Mouse (Mus musculus) induced T-regulatory cell, adult 2 months (primary cell): ENCODE data around the gene Nucb1.
A peak's percentile ranks its signal among the peaks of the same experiment; 100 is the strongest.
"Not testable (repeated sequence)": the region's sequence is repeated elsewhere in the genome, so short reads cannot be mapped to it uniquely, and the experiment has no call there.

ENCODE experiments used
- DNase-seq: peaks from one replicate; pipeline ENCODE4 v3.0.0-alpha.2; 2012; ENCODE audit warnings: low read depth

The Nucb1 gene

DNA sequence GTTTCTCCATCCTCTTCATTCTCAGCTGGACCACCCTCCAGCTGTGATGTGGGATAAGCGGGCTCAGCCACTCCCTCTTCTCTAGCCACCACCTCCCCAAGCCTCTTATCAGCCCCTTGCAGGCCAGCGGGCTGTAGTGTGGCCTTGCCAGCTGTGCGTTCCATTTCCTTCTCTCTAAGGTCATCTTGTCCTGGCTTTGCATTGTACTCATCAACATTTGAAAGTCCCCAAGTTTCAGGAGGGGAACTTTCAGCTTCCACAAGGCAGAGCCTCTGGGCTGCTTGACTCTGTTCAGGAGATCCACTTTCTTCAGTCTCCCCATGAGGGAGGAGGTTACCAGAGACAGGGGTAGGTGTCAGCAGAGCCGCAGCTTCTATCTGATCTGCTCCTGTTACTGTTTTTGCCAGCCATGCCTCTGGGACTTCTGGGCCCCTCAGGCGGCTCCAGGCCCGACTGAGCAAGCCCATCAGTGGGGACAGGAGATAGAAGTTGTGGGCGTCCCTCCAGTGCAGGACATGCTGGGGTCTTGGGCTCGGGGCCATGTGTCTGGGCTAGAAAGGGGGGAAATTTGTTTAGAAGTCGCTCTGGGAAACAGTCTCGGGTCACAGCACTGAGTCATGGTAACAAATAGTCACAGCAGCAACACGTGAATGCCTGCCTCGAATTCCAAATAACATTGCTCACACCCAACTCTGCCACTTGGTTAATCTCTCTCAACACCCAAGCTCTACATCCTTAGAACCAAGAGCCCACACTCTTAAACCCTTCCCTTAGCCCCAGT, 14.8 kb upstream of the Nucb1 start:
- DNase-seq = peak; percentile 64

DNA sequence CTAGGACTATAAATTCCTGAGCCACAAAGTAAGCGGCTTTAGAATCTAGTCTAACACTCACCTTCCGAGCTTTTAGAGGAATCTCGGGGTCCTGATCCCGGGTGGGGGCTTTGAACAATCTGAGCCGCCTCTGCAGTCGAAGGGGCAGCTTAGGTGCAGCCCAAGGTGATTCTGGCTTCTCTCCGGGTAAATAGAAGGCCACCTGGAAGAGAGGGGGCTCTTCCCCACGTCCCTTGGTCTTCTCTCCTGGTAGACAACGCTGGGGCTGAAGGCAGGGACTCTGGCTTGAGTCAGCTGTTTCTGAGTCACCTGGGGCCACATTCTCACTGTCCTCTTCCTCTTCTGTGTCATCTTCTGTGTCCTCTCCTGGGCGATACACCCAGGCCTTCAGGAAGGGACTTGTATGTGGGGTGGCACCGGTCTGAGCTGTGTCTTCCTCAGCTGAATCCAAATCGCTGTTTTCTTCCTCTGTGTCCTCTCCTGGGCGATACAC, 13.5 kb upstream of the Nucb1 start:
- peak; percentile 40 for DNase-seq

DNA sequence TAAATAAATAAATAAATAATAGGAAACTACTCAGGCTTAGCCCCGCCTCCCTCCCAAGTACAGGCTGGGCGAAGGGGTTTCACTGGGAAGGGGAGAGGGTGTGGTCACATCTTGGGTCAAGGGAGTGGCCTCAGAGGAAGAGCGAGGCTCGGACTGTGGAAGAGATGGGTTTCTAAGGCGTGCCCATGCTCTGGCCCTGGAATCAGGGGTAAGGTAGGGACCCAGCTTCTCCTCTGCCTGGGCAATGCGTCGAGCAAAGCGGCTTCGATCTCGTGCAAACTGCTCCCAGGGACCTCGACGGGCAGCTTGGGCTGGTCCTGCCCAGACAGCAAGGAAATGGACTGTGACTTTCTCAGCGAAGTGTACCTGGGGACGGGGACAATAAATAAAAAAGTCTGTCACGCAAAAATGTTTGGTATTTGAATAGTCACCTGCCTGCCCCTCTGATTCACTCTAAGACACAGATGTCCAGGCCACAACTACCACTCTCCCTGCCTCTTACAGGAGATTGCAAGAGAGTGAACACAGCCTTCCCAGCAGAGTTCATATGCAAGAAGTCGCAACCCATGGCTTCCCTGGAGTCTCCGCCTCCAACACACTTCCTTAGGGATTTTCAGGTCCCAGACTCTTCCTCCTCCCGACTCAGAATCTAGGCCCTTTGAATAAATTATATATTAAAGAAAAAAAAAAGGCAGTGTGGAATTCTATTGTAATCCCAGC, 12.9 kb upstream of the Nucb1 start:
- DNase-seq = peak; percentile 52

DNA sequence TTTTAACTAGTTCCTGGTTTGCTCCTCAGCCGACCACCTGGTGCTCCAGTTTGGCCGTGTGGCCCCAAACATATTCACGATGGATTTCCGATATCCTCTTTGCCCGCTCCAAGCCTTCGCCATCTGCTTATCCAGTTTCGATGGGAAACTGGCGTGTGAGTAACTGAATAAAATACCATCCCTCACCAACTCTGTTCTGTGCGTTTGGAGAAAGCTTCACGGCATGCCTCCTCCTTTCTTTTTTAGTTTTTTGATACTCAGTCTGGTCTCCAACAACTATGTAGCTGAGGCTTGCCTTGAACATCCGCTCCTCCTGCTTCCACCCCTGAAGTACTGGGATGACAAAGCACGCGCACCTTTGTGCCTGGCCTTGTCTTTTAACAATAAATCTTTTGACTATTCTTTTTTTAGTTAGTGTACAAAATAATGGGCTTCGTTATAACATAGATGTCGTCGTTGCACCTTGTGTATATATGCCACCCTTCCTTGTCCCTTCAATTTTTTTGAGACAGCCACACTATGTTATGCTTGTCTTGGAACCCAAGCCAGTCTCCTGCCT, 12.1 kb upstream of the Nucb1 start:
- no peak for DNase-seq

DNA sequence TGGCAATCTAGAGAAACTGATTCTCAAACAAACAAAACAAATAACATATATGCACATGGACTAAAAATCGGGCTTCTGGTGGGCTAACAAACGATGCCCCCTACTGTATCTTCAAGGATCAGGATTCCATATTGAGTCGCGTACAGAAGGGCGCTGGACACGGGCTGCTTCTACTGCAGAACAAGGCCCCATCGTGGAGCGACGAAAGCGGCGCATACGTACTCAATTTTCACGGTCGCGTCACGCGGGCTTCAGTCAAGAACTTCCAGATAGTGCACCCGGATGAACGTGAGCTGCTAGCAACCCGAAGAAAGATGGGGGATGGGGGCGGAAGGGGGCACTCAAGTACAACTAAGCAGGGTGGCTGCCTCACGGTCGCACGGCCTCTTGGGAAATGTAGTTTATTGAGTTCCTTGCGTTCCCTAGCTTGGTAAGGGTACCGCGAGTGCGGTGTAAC, 11.6 kb upstream of the Nucb1 start:
- DNase-seq = peak; percentile 98

DNA sequence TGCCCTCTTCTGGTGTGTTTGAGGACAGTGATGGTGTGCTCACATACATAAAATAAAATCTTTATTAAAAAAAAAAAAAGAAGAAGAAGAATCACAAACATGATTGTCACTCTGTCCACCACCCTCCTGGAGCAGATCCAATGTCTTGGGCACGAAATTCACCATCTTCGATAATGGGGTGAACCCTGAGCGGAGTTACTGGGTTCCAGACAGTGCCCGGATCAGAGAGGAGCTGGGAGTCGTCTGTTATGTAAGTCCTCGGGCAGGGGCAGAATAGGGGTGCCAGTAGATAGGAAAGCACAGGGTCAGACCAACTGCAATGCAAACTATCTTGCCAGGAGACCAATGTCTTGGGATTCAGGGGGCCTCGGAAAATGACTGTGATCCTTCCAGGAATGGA, 10.4 kb upstream of the Nucb1 start:
- DNase-seq = no peak

DNA sequence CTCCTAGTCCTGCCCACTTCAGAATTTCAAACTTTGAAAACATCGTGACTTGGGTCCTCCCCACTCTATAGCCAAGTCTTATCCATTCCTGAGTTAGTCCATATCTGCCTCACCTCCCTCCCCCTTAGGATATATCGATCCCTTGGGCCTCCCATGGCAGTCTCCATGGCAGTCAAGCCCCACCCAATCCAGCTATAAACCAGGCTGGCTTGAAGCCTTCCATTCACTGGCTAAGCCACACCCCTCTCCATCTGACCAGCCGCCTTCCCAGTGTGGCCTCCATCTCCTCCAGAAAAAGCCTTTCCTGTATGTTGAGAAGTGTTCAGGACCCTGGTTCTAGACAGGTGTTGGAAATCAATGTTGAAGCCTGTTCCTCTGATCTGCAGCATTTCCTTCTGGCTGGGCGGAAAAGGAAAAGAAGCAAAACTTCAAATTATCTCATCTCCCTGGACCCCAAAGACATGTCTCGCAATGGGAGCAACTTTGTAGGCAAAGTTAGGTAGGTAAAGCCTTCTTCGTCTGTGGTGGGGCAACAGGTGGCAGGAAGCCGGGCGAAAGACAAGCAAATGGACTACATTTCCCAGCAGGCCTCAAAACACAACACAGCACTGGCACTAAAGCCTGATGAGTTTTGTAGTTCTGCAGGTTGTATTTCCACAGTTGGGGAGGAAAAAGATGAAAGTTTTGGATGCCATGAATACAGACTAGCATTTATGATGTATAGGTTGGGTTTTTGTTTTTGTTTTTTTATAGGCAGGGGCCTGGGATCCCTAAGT, 9.3 kb upstream of the Nucb1 start:
- no peak for DNase-seq

DNA sequence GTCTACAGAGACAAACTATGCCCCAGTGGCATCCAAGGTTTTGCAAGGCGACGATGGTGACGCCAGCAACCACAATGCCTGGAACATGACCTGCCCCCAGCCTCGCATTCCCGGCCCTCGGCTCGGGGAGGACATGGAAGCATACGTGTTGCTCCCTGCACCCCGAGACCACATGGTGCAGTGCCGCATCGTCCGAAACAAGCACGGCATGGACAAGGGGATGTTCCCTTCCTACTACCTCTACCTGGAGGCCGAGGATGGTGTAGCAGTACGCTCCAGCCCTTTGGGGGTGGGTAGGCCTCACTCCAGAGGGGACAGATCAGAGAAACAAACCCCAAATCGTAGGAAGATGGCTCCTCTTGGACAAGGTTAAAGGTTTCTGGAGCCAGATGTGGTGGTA, 8.4 kb upstream of the Nucb1 start:
- no peak for DNase-seq

DNA sequence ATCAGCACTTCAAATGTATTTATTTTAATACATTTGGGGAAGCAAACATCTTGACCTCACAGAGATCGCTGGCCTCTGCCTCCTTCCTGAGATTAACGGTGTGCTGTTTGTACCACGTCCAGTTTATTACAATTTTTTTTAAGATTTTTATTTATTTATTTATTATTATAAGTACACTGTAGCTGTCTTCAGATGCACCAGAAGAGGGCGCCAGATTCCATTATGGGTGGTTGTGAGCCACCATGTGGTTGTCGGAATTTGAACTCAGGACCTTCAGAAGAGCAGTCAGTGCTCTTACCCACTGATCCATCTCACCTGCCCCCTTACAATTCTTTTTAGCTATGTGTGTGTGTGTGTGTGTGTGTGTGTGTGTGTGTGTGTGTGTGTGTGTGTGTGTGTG, 6.6 kb upstream of the Nucb1 start:
- not testable (repeated sequence) for DNase-seq

DNA sequence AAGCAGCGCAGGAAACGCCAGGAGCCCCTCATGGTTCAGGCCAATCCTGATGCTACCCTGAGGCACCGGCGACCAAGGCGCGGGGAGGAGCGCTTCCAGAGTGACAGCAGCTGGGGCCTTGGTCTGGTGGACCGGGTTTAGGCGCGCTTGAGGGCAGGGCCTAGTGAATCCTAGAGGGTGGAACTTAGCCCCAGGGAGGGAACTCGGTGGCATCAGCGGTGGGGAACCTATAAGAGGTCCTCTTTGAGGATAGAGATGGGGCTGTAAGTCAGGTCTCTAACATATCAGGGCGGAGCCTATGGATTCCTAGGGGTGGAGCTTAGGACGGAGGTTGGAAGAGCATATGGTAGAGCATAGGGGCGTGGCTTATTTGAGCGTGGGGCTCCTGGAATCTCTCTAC, 5.2 kb upstream of the Nucb1 start:
- no peak for DNase-seq

DNA sequence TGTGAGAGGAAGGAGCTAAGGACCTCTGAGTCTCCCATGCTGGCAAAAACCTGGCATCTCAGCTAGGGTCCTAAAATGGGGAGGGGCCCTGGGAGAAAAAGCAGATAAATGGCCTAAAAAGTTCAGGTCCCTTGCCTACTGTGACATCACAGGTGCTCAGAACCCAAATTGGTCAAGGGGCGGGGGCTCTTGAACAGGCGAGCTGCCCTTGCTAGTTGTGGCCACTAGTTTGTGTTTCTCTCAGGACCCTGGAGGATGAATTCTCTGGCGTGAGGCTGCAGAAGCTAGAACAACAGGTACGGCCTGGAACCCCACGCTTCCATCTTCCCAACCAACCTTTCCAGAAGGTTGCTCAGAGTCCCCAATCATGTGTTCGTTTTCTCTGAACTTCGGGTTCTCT, 4.2 kb upstream of the Nucb1 start:
- DNase-seq = no peak

DNA sequence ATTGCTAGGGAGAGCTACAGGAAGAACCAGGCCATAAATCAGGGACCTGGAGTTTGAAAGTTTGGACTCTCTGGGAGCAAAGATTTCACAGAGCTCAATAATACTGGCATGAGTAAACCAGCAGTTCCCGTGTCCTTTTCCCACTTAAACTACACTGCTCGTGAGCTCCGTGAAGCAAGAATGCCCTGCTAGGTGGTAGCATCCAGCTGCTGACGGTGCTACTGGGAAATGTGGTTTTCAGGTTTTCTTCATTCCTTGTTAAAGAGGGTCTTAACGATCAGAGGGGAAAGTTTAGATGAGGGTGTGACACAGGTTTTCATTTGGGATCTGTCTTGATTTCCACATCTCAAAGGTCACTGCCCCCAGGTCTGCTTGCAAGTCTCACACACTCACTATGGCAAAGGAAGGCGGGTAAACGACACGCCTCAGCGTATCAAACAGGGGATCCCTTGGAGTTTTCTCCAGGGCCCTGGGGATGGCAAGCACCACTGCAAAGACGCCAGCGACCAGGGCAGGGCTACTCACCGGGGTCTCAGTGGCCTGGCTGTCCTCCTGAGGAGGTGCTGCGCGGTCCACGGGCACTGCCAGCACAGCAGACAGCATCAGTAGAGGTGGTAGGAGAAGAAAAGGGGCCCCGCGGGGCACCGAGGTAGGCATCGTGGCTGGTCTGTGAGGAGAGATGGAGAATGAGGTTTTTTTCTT, 874 bp downstream of the Nucb1 start:
- no peak for DNase-seq

DNA sequence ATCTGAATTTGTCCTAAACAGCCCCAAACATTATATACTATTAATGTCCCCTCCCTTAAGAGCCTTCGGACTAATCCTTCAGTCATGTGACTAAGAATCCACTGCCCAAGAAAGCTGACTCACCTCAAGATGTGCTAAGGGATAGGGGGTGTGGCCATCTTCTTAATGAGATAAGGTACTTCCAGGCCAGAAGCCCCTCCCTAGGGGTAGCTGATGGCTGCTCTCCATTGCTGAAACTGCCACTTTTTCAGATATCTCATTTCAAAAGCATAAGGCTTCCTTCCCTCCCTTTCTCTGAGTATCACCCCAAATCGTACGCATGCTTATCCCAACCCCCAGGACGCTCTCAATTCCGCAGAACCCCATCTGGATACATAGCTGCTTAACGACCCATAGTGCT, 1.6 kb downstream of the Nucb1 start:
- peak; percentile 16 for DNase-seq

DNA sequence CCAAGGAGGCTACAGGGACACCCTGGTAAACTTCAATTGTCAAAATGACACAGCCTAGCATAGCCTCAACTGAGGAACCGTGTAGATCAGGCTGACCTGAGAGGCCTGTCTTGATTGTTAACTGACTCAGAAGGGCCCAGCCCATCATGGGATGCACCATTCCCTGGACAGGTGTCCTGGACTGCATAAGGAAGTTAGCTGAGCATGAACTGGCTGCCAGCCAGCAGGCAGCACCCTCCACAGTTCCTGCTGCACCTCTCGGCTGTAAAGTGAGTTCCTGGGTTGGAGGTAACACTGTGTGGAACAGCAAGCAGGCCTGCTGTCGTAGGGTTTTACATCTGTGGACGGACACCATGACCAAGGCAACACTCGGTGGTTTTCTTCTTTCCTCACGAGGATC, 2.6 kb downstream of the Nucb1 start:
- no peak for DNase-seq

DNA sequence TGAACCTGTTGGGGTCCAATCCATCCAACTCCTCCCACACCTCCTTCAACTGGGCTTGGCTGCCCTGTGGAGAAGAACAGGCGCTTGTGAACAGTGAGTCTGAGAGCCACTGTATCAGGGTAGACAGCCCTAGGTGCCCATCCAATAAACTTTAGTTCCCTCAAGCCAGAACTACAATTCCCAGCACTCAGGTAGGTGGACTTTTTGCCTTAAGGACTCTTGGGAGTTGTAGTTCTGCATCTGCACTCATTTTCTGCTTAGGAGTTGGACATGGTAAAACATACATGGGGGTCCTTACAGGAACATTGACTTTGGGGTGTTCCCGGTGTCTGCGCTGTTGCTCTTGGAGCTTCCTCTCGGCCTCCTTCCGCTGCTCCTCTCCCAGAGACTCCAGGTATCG, 11.8 kb downstream of the Nucb1 start:
- DNase-seq = no peak

DNA sequence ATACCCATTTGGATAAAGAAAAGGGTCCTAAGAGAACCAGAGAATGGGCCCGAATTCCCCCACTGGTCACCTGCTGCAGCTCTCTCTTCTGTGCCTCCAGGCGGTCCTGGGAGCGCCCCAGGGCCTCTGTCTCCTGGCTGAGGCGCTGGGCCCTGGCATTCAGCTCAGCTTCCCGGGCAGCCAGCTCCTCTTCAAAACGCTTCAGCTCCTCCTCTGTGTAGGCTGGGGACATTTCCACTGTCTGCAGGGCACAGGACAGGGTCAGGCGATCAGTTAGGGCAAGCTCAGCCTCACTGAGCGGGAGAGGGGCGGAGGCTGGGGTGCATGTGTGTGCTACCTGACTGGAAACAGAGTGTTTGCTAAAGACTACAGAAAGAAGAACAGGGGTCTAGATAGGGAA, 15.7 kb downstream of the Nucb1 start:
- no peak for DNase-seq

DNA sequence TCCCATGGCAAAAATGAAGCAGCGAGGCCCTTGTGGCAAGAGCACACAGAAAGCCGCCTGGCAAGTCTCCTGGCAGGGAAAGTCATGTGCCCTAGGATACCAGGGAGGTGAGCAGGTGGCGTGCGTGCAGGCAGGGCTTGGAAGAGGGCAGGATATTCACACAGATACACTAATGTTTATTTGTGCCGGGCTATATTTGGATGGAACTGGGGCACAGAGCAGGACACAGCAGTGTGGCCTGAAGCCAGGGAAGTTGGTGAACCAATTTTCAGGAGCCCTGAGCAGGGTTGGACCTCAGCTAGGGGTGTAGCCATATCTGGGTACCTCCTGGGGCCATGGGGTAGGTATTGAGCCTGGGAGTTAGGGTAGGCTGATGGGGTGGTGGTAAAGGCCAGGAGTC, 17.3 kb downstream of the Nucb1 start:
- DNase-seq = no peak

DNA sequence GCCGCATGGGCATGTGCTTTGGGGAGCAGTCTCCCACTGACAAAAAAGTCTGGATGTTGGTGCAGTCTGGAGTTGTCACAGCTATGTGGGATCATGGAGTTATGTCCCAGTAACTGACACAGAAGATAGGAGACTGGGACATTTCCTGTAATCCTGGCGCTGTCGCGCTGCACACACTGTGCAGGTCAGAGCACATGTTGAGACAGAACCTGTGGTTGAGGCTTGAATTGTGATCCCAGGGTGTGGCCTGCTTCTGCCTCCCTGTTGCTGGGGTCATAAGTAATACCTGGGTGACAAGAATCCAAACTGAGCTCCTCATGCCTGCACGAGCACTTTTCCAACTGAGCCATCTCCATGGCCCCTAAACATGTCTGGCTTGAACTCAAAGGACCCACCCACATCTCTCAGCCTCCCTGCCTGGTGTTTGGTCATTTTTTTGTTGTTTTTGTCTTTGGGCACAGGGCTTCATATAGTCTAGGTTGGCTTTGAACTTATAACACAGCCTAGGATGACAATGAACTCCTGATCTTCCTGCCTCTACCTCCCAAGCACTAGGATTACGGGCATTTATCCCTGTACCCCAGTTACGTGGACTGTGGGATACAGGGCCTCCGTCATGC, 17.9 kb downstream of the Nucb1 start:
- DNase-seq = no peak

DNA sequence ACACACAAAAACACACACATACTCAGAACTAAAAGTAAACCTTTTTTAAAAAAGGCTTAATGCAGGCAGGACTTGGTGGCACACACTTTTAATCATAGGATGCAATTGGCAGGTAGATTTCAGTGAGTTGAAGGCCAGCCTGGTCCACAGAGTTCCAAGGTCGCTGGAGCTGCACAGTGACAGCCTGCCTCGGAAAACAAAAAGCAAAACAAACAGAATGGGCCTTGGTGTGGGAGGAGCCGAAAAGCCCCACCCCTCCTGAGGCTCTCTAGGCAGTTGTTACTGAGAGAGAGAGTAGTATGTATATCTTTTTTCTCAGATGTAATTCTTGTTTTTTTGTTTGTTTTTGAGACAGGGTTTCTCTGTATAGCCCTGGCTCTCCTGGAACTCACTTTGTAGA, 18.9 kb downstream of the Nucb1 start:
- peak; percentile 49 for DNase-seq

DNA sequence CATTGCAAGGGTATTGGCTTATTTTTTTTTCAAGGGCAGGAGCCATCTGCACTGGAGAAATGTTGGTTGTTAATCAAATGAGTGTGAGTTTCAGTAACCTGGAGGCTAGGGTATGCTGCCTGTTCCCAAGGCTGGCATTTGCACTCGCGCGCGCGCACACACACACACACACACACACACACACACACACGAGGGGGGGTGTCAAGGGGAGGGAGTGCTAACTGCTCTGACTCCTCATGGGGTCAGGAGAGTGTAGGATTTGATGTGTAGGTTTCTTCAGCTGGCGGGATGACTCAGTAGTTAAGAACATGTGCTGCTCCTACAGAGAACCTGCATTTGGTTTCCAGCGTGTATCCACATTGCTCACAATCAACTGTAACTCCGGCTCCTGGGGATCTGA, 19.4 kb downstream of the Nucb1 start:
- no peak for DNase-seq

DNA sequence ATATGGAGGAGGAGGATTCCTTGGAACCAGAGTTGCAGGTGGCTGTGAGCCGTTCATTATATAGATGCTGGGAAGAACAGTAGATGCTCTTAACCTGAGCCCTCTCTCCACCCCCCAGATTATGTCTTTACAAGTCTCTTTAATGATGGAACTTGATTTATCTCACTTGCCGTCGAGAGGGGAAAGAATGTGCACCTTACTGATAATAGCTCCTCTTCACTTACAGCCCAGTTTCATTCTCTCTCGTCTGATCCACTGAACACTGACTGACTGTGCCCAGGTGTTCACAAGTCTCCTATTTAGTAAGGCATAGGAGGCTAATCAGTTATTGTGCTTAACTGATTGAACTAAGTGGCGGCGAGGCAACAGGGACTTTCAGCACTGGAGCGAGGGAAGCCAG, 20.6 kb downstream of the Nucb1 start:
- no peak for DNase-seq
